ENCODE assay signal across 7 mouse cellular contexts in the genomic region with DNA sequence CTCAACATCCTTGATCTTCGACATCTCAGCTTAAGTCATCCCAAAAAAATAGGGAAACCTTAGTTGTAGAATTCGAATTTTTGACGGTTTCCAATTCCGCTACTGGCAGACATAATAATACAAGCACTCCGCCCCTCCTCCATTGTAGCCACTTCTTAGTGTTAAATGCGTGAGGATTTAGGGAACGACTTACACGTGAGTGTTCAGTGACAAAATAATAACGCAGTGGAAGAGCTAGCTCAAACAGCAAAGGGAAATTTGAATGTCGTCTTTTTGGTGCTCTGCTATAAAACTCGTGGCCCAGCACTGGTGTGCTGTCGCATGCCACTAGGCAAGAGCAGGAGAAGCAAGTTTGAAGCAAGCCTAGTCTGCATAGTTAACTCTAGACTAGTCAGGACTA. TPM values are rescaled to one million over a fixed set of nuclear protein-coding genes. Genes with fewer than 3 reads are reported as not detected.
DNase-seq lines count a peak whose midpoint lies in the region; ATAC-seq and TF ChIP-seq lines count a peak whose summit lies in the region.

No protein-coding gene starts in this region.

- H3K9ac ChIP-seq in lung, postnatal 0 days (replicated peaks; ENCODE audit: low read depth) = no peak overlapping the region
- H3K9ac ChIP-seq in embryonic facial prominence, embryonic 12.5 days = peak overlapping the region; percentile 45; the same call in 1 of the 2 replicates
- peak overlapping the region; percentile 62 for H3K9ac ChIP-seq in limb, embryonic 12.5 days (replicated peaks)

- no peaks in the 10 kb centered on the region for H3K9me3 ChIP-seq in lung, postnatal 0 days (ENCODE audit: low read length)
- no peaks in the 10 kb centered on the region for H3K9me3 ChIP-seq in embryonic facial prominence, embryonic 12.5 days
- no peaks in the 10 kb centered on the region for H3K9me3 ChIP-seq in limb, embryonic 12.5 days

- peak overlapping the region; percentile 49 for H3K4me3 ChIP-seq in lung, postnatal 0 days (ENCODE audit: low read depth, low read length)
- H3K4me3 ChIP-seq in embryonic facial prominence, embryonic 12.5 days = peak overlapping the region; percentile 54
- peak overlapping the region; percentile 57 for H3K4me3 ChIP-seq in limb, embryonic 12.5 days (replicated peaks)

- DNase-seq in lung, postnatal 0 days (ENCODE audit: low spot score) = no peak
- no peak for DNase-seq in lung, postnatal 10 days
- peak; percentile 22 for DNase-seq in retina, postnatal 1 day
- DNase-seq in layer of hippocampus, adult 9-10 months (ENCODE audit: low spot score) = no peak
- no peak for DNase-seq in cerebellum, postnatal 25 days

- ATAC-seq in lung, postnatal 0 days = no peak
- no peak for ATAC-seq in embryonic facial prominence, embryonic 12.5 days (ENCODE audit: insufficient number of reproducible peaks, insufficient read depth, low FRiP score, low TSS enrichment)
- no peak for ATAC-seq in limb, embryonic 12.5 days (ENCODE audit: insufficient number of reproducible peaks, insufficient read depth, low FRiP score, low TSS enrichment, low read depth)

- WGBS in lung, postnatal 0 days = 16% methylated on average over 12 of the region's 12 CpGs
- 21% methylated on average over 12 of the region's 12 CpGs for WGBS in embryonic facial prominence, embryonic 12.5 days
- WGBS in limb, embryonic 12.5 days = 15% methylated on average over 12 of the region's 12 CpGs

- H3K27me3 ChIP-seq in lung, postnatal 0 days (replicated peaks; ENCODE audit: insufficient read depth, low read length) = no peaks in the 10 kb centered on the region
- peaks cover 4% of the 10 kb centered on the region; the same call in 1 of the 2 replicates for H3K27me3 ChIP-seq in embryonic facial prominence, embryonic 12.5 days
- H3K27me3 ChIP-seq in limb, embryonic 12.5 days = peaks cover 33% of the 10 kb centered on the region

- TF ChIP-seq CTCF in lung, postnatal 0 days (IDR thresholded peaks at IDR 0.05) = no peak

- no peak for TF ChIP-seq EP300 in lung, postnatal 0 days (IDR thresholded peaks at IDR 0.05)

- H3K4me1 ChIP-seq in lung, postnatal 0 days (ENCODE audit: insufficient read depth, low read depth, low read length) = no peaks in the 10 kb centered on the region
- no peaks in the 10 kb centered on the region for H3K4me1 ChIP-seq in embryonic facial prominence, embryonic 12.5 days
- no peaks in the 10 kb centered on the region for H3K4me1 ChIP-seq in limb, embryonic 12.5 days (replicated peaks)

- no peaks in the 10 kb centered on the region for H3K36me3 ChIP-seq in lung, postnatal 0 days (ENCODE audit: insufficient read depth, low read length)
- H3K36me3 ChIP-seq in embryonic facial prominence, embryonic 12.5 days = no peaks in the 10 kb centered on the region
- no peaks in the 10 kb centered on the region for H3K36me3 ChIP-seq in limb, embryonic 12.5 days

- H3K4me2 ChIP-seq in lung, postnatal 0 days (replicated peaks; ENCODE audit: low read depth, low read length) = peak overlapping the region; percentile 64
- H3K4me2 ChIP-seq in embryonic facial prominence, embryonic 12.5 days (replicated peaks) = peak overlapping the region; percentile 50
- H3K4me2 ChIP-seq in limb, embryonic 12.5 days = peak overlapping the region; percentile 54

- no peak overlapping the region for H3K27ac ChIP-seq in lung, postnatal 0 days (ENCODE audit: low read length)
- H3K27ac ChIP-seq in embryonic facial prominence, embryonic 12.5 days = no peak overlapping the region
- no peak overlapping the region for H3K27ac ChIP-seq in limb, embryonic 12.5 days

RNA-seq across cellular contexts. Expression of a gene that starts 1.1 kb away (rescaled TPM):
- polyA plus RNA-seq in lung, postnatal 0 days (2015; fragmentation: Nextera tagmentation; extraction: Ambion mirVana) = 17.7 and 20.8 TPM in 2 replicates
- 58.1 and 60.7 TPM in 2 replicates for polyA plus RNA-seq in embryonic facial prominence, embryonic 12.5 days (2016; fragmentation: Nextera tagmentation; extraction: Ambion mirVana)
- 69.6 and 72.3 TPM in 2 replicates for polyA plus RNA-seq in limb, embryonic 12.5 days (2016; fragmentation: Nextera tagmentation; extraction: Ambion mirVana)
